Comparison of ENCODE assay signal across 8 mouse cellular contexts in the genomic region with DNA sequence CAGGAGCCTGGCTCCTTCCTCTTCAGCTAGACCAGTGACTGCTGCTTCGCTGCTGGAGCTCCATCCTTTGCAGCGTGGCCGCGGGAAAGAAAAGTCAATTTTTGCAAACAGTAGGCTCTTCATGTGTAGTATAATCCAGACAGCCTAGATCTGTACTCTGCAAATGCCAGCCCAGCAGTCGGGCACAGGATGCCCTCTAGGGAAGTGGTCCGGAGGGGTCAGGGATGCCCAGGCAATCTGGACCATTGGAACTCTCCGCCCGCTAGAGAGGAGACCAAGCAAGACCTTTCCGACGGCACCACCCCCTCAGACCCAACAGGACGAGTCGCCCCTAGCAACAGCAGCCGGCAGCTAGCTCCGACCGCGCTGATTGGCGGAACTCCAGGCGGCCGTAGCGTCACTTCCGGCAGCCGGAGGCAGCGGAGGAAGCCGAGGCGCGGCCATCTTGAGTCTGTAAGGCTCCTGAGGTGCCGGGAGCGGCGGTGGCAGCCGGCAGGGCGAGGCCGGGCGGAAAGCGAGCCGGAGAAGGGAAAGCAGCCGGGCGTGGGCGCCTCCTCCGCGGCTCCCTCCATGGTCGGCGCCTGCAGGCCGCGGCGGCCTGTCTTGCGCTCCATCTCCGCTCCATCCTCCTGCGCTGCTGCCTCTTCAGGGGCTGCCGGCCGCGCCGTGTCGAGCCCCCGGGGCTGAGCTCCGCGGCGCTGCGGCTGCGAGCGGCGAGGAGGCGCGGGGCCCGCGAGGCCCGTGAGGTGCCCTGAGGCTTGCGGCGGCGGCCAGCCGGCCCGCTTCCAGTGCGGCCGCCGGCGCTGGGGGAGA. TPM values are rescaled to one million over a fixed set of nuclear protein-coding genes. Genes with fewer than 3 reads are reported as not detected.
DNase-seq lines count a peak whose midpoint lies in the region; ATAC-seq lines count a peak whose summit lies in the region.

TSS of gene Mark3 (plus strand) at position 450 of the 813 bp plus-strand sequence.

- peak; percentile 85 for DNase-seq in MEL-GATA-1-ER (ENCODE audit: extremely low read depth, low read depth)
- DNase-seq in cerebellum, adult 8-10 months, result peak; percentile 96
- peak; percentile 96 for DNase-seq in forelimb bud, embryonic 11.5 days (ENCODE audit: low read depth, low spot score)
- DNase-seq in layer of hippocampus, adult 9-10 months (ENCODE audit: low spot score), result peak; percentile 84
- peak; percentile 93 for DNase-seq in ovary, postnatal 10 days (ENCODE audit: low spot score)
- peak; percentile 92 for DNase-seq in thymus, postnatal 10 days (ENCODE audit: low spot score in 2 of 2)

- no peaks in the 10 kb centered on the region for H3K27me3 ChIP-seq in lung, embryonic 16.5 days (ENCODE audit: control insufficient read depth, insufficient read depth, low read depth, low read length)

- peak within 1 kb of the TSS; percentile 95 for H3K9ac ChIP-seq in lung, embryonic 16.5 days (ENCODE audit: low read length)

- peak within 1 kb of the TSS; percentile 99 for H3K4me3 ChIP-seq in lung, embryonic 16.5 days (ENCODE audit: low read length)

- peak within 1 kb of the TSS; percentile 87 for H3K4me2 ChIP-seq in lung, embryonic 16.5 days (ENCODE audit: low read depth, low read length)

- H3K9me3 ChIP-seq in lung, embryonic 16.5 days (ENCODE audit: control insufficient read depth, low read length), result no peaks in the 10 kb centered on the region

- ATAC-seq in hematopoietic stem cell, adult 5-6 weeks (replicated peaks in 1 of 2; ENCODE audit: insufficient read depth in 1 of 2, low FRiP score in 2 of 2, low TSS enrichment in 1 of 2, low read depth in 1 of 2, poor library complexity in 2 of 2, severe bottlenecking in 2 of 2), result peak; percentile 96 to 97
- ATAC-seq in lung, embryonic 16.5 days (ENCODE audit: low read depth), result peak; percentile 99

- H3K27ac ChIP-seq in lung, embryonic 16.5 days (ENCODE audit: low read length), result peak within 1 kb of the TSS; percentile 92

- H3K4me1 ChIP-seq in lung, embryonic 16.5 days (replicated peaks; ENCODE audit: control insufficient read depth, insufficient read depth, low read length), result peaks cover 18% of the 10 kb centered on the region

- 0% methylated on average over 58 of the region's 75 CpGs for WGBS in lung, embryonic 16.5 days

- H3K36me3 ChIP-seq in lung, embryonic 16.5 days (ENCODE audit: control insufficient read depth, insufficient read depth, low read length), result no peaks in the 10 kb centered on the region

RNA-seq across cellular contexts. Expression of gene Mark3, which starts in this region (rescaled TPM):
- total RNA-seq in hematopoietic stem cell, adult 5-6 weeks (2017), result 68.9 and 75.9 TPM in 2 replicates
- polyA plus RNA-seq in lung, embryonic 16.5 days (2015; fragmentation: Nextera tagmentation; extraction: Ambion mirVana), result 23.5 and 24.0 TPM in 2 replicates

Comparison
In these comparisons a context has a peak if more than half of its experiments do, and no peak if none do; other contexts are left out.
1. Peak in every context shown above with its lines: DNase-seq, ATAC-seq, H3K4me3 ChIP-seq and H3K27ac ChIP-seq.